Mouse (Mus musculus): Measurements from ENCODE around the gene Rps6ka5.

Rps6ka5 gene

DNA sequence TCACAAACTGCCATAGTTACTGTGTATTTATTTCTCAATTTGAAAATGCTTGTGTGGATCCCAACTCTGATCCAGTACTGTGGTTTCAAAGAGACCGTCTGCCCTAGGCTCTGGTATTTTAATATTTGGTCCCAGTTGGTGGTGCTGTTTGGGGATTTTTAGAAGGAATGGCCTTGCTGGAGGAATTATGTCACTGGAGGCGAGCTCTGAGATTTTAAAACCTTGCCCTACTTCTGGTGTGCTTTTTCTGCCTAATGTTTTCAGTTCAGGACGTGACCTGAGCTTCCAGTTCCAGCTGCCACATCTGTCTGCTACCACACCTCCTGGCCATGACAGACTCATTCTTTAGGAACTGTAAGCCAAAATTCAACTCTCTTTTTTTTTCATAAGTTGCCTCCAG lies 121.2 kb downstream of the Rps6ka5 start:
- DNase-seq (ENCODE audit: low read depth, low spot score): no peak

- peak; percentile 15 for DNase-seq (ENCODE audit: low read depth, low spot score)
Observed at GRCm38 (mm10) chr12:100604540-100604939, 122.2 kb downstream of the Rps6ka5 start.

- no peak for DNase-seq (ENCODE audit: low read depth, low spot score)
Observed at GRCm38 (mm10) chr12:100594700-100595099, 132.1 kb downstream of the Rps6ka5 start.

- DNase-seq (ENCODE audit: low read depth, low spot score): no peak
Observed at GRCm38 (mm10) chr12:100586601-100587000, 140.2 kb downstream of the Rps6ka5 start.

- DNase-seq (ENCODE audit: low read depth, low spot score): no peak
Observed at GRCm38 (mm10) chr12:100579221-100579620, 147.6 kb downstream of the Rps6ka5 start.

- no peak for DNase-seq (ENCODE audit: low read depth, low spot score)
Observed at GRCm38 (mm10) chr12:100578291-100578690, 148.5 kb downstream of the Rps6ka5 start.

GRCm38 (mm10) chr12:100575739-100576138 lies 151.0 kb downstream of the Rps6ka5 start:
- DNase-seq (ENCODE audit: low read depth, low spot score): no peak

DNA sequence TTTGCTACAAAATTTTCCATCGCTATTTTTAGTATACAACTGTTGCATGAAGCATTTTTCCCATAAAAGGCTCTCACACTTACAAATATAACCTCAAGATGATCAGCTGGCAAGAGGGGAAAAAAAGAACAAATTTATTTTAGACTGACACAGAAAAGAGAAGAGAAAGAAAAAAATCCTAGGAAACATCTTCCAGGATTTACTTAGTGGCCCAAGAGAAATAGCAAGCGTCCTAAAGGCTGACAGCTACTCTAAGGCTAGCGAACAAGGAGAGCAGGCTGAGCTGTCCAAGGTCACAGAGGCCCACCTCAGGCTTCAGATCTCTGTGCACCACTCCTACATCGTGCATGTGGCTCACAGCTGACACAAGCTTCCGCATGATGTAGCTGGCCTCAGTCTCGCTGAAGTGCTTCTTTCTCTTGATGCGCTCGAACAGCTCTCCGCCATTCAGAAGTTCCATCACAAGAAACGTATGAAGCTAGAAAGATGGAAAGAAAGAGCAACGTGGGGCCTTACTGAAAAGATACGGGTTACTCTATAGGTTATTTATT lies 156.2 kb downstream of the Rps6ka5 start:
- DNase-seq (ENCODE audit: low read depth, low spot score): no peak

DNA sequence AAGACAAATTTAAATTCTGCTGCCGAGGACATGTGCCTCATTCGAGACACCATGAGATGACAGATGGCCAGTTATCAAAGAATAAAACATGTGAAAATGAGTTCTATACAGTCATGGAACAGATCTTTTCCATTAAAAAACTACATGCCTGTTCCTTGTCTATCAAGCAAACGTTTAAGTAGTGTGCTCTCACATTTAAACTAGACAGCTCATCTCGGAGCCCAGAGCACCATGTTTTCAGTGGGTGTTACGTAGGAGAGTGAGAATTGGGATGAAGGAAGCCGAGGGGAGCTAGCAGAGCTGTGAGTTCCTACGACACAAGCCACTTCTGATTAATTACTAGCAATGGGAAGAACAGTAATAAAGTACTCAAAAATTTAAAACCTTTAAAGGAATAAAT lies 158.0 kb downstream of the Rps6ka5 start:
- DNase-seq (ENCODE audit: low read depth, low spot score): no peak

- no peak for DNase-seq (ENCODE audit: low read depth, low spot score)
Observed at GRCm38 (mm10) chr12:100568105-100568504, 158.7 kb downstream of the Rps6ka5 start.

DNA sequence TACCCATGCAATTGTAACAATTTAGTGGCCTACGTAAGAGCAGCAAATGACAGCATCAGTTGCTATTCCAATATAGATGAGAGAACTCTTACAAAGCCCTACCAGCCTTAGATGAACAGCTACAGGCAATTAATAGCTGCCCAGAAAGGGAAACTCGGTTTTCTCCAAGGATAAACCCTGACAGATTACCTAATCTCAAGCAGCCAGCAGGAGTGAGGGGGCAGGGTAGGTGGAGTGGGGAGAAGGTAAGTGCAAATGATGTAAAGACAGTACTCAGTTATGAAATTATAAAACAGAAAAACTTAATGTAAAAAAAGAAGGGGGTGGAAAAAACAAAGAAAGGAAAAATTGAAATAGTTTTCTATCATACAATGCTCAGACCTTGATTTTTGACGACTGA lies 159.2 kb downstream of the Rps6ka5 start:
- no peak for DNase-seq (ENCODE audit: low read depth, low spot score)

GRCm38 (mm10) chr12:100553675-100554074 lies 173.1 kb downstream of the Rps6ka5 start:
- DNase-seq (ENCODE audit: low read depth, low spot score): no peak

GRCm38 (mm10) chr12:100551972-100552371 lies 174.8 kb downstream of the Rps6ka5 start:
- DNase-seq (ENCODE audit: low read depth, low spot score): no peak

DNA sequence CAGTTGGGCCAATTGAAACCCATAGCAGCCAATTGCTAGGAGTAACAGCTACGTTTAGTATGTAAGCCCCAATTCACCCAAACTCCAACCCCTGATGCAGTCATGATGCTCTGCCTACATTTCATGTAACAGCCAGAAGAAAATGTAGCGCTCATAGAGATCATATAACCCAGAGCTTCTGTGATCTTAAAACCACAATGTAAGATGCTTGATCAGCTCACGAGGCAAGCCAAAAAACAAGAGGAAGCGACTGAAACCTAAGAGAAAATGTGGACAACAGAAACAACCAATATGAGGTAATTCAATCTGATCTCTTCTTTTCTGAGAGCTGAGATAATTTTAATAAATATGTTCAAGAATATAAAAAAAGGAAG lies 182.6 kb downstream of the Rps6ka5 start:
- no peak for DNase-seq (ENCODE audit: low read depth, low spot score)

- no peak for DNase-seq (ENCODE audit: low read depth, low spot score)
Observed at GRCm38 (mm10) chr12:100543437-100544193, 183.2 kb downstream of the Rps6ka5 start.

GRCm38 (mm10) chr12:100542494-100542893 lies 184.3 kb downstream of the Rps6ka5 start:
- no peak for DNase-seq (ENCODE audit: low read depth, low spot score)

GRCm38 (mm10) chr12:100542076-100542475 lies 184.7 kb downstream of the Rps6ka5 start:
- no peak for DNase-seq (ENCODE audit: low read depth, low spot score)

GRCm38 (mm10) chr12:100539158-100539714 lies 187.5 kb downstream of the Rps6ka5 start:
- no peak for DNase-seq (ENCODE audit: low read depth, low spot score)

- no peak for DNase-seq (ENCODE audit: low read depth, low spot score)
Observed at GRCm38 (mm10) chr12:100538445-100539157, 188.2 kb downstream of the Rps6ka5 start.

GRCm38 (mm10) chr12:100537091-100537490 lies 189.7 kb downstream of the Rps6ka5 start:
- DNase-seq (ENCODE audit: low read depth, low spot score): no peak

DNA sequence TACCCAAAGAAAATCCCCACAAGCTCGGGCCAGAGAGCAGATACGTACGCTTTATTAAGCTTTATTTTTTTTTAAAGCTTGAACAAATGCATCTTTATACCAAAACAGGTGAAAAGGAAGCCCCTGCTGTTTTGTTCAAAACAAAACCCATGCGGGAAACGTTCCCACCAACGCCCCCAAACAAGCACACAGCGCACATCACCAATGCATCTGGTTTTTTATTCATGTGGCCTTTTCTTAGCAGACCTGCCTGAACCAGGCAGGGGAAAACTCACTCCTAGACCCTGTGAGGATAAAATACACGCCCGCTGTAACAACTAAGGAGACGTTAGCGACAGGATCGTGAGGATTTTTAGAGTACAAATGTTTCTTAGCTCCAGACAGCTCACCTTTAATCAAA lies 191.8 kb downstream of the Rps6ka5 start:
- DNase-seq (ENCODE audit: low read depth, low spot score): no peak

- DNase-seq (ENCODE audit: low read depth, low spot score): no peak
Observed at GRCm38 (mm10) chr12:100534028-100534427, 192.8 kb downstream of the Rps6ka5 start.

DNA sequence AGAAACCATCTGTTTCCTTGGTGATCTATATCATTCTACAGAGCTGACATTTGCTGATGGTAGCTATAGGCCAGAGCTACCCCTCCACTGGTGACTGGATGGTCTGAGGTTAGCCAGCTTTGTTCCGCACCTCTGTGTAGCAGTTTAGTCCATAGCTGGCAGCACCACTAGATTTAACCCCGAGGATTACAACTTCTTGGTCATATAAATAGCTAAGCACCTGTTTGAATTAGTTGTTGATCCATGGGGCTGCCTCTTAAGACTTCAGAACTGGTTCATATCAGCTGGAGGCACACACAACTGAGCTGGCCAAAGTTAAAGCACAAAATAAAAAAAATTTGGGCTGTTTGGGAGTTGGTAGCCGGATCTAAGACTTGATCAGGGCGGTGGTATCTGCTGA lies 193.6 kb downstream of the Rps6ka5 start:
- DNase-seq (ENCODE audit: low read depth, low spot score): no peak
